Mouse (Mus musculus): ENCODE data around the gene Vmn2r29.
"Not testable (repeated sequence)": the region's sequence is repeated elsewhere in the genome, so short reads cannot be mapped to it uniquely, and the experiment has no call there.

- peak; percentile 91 for TF ChIP-seq CTCF (IDR thresholded peaks at IDR 0.05)
- not testable (repeated sequence) for TF ChIP-seq EP300 (IDR thresholded peaks at IDR 0.05)
Observed at GRCm38 (mm10) chr7:7277966-7278567, 30.9 kb upstream of the Vmn2r29 start, which contains the start of gene Gm45844.

Measured in lung, postnatal 0 days (tissue).